Mouse (Mus musculus) erythroblast, adult 5-6 weeks (primary cell): ENCODE data around the gene Iqgap1. TPM values are rescaled to one million over a fixed set of nuclear protein-coding genes. Genes with fewer than 3 reads are reported as not detected.
"Not testable (repeated sequence)": the region's sequence is repeated elsewhere in the genome, so short reads cannot be mapped to it uniquely, and the experiment has no call there.

Experiments used
- ATAC-seq: replicated peaks from 2 replicates; pipeline ENCODE4 v1.8.0; 2016; ENCODE audit warnings: moderate number of reproducible peaks, mild to moderate bottlenecking, moderate TSS enrichment, inconsistent platforms; ENCODE audit not compliant: poor library complexity, low FRiP score, severe bottlenecking
- total RNA-seq, 2 experiments: library from RNA; stranded (forward) in 1 of 2; stranded (reverse) in 1 of 2; fragments of 150-400 nt in 1 of 2; fragments of 200-764, 138-1000 nt in 1 of 2; gene quantifications; 2 replicates each; pipeline versions ENCODE4 v1.2.3 to v1.2.4; 2015 to 2017; ENCODE audit warnings: low replicate concordance in 2 of 2

The Iqgap1 gene
- total RNA-seq, 2 experiments from 2014 or later: 38.6 to 71.3 TPM

DNA sequence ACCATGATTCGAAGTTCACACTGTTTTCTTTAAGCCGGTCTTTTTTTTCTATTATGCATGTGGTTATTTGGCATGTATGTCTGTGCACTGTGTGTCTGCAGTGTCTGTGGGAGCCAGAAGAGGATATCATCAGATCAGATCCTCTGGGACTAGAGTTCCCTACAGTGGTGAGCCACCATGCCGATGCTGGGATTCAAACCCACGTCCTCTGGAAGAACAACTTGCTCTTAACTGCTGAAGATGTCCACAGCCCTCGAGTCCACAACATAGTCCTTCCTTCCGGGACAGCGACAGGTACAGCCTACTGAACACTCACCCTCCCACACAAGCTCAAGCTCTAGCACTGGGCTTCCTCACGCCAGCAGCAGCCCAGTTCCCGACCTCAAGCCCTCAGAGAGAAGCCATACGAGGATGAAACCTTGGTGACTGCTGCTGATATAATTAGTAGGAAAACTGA, 50.3 kb downstream of the Iqgap1 start:
- ATAC-seq: no peak

DNA sequence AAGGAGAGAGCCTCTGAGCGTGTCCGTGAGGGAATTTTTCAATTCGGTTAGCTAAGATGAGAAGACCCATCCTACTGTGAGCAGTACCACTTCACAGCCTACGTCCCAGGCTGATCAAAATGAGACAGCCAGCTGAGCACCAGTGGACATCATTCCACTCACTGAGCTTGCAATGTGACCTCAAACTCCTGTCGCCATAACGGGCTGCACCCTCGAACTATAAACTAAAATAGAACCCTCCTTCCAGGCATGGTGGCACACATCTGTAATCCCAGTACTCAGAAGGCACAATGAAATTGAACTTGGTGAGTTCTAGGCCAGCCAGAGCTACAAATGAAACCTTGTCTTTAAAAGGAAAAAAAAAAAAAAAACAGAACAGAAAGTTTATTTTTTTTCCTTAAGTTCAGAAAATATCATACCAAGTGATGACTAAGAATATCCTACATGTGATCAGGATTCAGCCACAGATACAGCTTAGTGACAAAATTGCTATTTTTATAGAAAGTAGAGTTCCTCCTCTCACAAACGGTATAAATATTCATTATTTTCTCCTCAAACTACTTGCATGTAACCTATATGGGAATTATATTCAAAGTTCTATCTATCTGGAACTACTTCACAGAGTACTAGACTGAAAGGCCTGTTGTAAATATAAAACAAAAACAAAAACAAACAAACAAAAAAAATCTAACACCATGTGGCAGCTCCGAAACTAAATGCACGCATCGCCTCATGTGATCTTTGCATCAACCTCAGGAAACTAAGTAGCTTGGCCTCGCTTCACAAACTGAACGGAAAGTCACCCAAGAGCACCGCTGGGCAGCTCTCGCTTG, 50.9 kb downstream of the Iqgap1 start:
- no peak for ATAC-seq

DNA sequence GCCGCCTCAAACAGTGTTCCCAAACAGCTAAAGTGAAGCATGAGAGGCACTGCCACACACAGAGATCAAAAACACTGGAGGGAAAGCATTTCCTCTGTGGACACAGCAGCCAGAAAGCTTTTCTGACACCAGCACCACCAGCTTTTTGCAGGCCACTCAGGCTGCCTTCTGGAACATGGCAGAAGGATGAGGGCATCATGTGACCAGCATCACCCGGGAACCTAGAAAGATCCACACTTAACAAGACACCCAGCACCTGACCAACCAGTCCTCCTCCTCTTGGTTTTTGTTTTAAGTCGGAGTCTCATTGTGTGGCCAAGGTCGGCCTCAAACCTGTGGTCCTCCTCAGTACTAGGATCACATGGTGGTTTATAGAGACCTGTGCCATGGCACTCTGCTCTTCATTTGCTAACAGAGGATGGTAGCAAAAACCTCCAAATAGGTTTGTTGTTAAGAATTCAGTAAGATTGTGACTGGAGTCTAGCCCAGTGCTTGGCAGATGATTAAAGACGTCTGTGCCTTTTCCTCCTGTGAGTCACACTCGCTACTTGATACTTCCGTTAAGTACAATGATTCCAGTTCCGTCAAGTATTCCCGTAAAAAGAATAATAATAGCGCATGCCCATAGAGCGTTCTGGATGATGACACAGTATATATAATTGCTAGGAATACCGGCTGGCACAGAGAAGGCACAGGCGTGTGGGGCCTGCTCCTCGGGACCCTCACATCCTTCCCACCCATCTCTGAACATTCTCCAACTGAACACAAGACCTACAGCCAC, 51.8 kb downstream of the Iqgap1 start:
- no peak for ATAC-seq

DNA sequence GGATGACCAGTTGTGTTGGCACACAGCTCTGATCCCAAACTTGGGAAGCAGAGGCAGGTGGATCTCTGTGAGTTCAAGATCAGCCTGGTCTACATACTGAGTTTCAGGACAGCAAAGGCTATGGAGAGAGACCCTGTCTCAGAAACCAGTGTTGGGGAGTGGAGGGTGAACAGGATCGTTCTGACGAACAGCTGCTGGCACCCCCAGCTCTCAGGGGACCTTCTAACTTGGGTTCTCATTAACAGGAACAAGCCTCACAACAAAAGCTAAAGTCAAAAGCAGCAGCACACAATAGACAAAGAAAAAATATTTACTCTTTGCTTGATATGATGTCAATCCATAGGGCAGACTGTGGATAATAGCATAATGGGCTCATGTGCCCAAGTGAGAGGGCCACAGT, 55.3 kb downstream of the Iqgap1 start:
- no peak for ATAC-seq

- no peak for ATAC-seq
Measured at GRCm38 (mm10) chr7:80766861-80767312, 58.9 kb downstream of the Iqgap1 start.

DNA sequence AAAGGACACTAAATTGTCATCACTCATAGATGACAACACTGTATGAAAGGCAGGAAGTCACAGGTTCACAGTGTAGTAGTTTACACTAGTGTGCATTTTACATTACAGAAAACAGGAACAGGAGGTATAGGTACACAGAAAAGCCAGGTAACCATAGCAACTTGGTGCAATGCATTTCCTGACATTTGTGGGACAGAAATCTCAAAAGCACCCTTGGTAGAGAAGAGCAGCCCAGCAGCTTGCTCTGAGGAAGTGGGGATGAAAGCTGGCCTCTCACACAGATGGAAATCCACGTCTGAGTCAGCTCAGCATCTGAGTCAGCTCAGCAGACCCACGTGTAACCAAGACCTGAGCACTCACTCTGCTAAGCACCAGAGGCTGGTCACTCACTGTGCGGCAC, 59.7 kb downstream of the Iqgap1 start:
- no peak for ATAC-seq

- no peak for ATAC-seq
Measured at GRCm38 (mm10) chr7:80763864-80764437, 61.8 kb downstream of the Iqgap1 start.

GRCm38 (mm10) chr7:80762297-80762696, 63.5 kb downstream of the Iqgap1 start:
- ATAC-seq: no peak

- ATAC-seq: no peak
Measured at GRCm38 (mm10) chr7:80754086-80754485, 71.7 kb downstream of the Iqgap1 start.

DNA sequence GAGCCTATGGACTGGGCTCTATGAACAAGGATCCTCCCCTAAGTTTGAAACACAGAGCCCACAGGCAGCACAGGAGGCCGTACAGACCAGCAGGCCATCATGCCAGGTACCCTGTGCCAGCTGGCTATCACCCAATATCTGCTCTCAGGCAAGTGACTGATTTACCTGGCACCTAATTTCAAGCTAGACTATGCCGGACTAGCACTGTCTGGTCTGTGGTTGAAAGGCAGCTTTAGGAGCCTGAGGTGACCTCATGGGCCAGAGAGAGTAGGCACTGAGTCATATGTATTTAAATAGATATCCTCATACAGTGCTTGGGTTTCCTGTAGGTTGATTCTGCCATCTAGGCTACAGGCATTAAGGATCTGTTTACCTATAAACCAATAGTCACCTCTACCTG, 72.2 kb downstream of the Iqgap1 start:
- ATAC-seq: no peak

GRCm38 (mm10) chr7:80749624-80750023, 76.2 kb downstream of the Iqgap1 start:
- no peak for ATAC-seq

DNA sequence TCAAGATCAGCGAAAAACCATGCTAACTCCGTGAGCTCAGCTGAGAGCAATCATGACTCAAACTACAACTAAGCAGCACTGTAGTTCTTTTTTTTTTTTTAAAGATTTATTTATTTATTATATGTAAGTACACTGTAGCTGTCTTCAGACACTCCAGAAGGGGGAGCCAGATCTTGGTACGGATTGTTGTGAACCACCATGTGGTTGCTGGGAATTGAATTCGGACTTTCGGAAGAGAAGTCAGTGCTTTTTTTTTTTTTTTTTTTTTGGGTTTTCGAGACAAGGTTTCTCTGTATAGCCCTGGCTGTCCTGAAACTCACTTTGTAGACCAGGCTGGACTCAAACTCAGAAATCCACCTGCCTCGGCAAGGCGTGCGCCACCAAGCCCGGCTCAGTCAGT, 76.7 kb downstream of the Iqgap1 start:
- ATAC-seq: not testable (repeated sequence)

- no peak for ATAC-seq
Measured at GRCm38 (mm10) chr7:80747371-80747770, 78.4 kb downstream of the Iqgap1 start.

- ATAC-seq: no peak
Measured at GRCm38 (mm10) chr7:80746166-80746761, 79.5 kb downstream of the Iqgap1 start.

- ATAC-seq: no peak
Measured at GRCm38 (mm10) chr7:80745746-80746145, 80.0 kb downstream of the Iqgap1 start.

DNA sequence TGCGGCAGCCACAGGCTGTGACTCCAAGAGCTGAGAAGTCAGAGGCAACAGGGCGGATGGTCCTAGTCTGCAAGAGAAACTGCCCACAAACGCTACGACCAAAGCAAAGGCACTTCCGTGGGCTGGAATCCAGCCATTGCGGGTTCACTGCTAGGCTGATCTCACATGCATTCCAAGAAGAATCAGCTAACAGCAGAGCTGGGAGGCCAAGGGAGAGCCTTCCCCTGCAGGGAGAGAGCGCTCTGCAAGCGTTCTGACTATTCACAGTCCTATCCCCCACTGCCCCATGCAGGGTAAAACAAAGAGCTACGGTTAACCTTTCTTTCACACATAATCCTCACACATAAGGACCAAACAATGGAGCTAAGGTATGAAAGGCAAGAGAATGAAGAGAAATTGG, 80.5 kb downstream of the Iqgap1 start:
- ATAC-seq: no peak

DNA sequence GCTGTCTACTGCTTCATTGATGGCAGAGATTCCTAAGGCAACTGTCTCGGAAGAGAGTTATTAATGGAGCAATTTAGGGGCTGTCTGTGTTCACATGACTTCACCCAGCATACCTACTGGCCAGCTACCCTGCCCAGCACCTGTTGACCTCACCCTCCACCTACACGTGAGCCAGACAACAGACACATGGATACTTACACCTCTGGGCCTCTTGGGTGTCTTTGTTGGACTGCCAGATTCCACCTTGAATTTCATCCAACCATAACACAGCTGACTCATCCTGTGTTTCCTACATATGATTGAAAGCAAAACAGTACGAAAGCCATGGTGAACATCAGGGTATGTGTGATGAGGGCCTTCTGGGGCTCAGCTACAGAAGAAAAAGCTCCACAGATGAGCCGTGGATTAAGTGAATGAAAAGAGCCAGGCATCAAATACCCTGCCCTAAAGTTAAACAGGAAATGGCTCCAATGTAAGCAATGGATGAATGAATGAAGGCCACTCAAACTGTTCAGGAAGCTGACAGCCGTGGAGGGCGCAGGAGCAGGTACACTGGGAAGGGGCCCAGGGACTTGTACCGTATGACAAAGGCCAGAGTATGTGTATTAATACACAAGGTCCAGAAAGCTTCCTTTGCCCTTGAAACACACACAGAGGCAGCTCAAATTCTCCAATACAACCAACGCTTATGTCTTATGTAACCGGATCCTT, 81.7 kb downstream of the Iqgap1 start:
- ATAC-seq: no peak

- no peak for ATAC-seq
Measured at GRCm38 (mm10) chr7:80742671-80743070, 83.1 kb downstream of the Iqgap1 start.

GRCm38 (mm10) chr7:80740954-80741353, 84.8 kb downstream of the Iqgap1 start:
- no peak for ATAC-seq

GRCm38 (mm10) chr7:80736199-80736598, 89.6 kb downstream of the Iqgap1 start:
- ATAC-seq: no peak
